Mouse (Mus musculus): ENCODE data around the gene Anks1b. TPM values are rescaled to one million over a fixed set of nuclear protein-coding genes. Genes with fewer than 3 reads are reported as not detected.

Gene Anks1b
- total and polyA plus RNA-seq, 3 experiments: not detected

DNA sequence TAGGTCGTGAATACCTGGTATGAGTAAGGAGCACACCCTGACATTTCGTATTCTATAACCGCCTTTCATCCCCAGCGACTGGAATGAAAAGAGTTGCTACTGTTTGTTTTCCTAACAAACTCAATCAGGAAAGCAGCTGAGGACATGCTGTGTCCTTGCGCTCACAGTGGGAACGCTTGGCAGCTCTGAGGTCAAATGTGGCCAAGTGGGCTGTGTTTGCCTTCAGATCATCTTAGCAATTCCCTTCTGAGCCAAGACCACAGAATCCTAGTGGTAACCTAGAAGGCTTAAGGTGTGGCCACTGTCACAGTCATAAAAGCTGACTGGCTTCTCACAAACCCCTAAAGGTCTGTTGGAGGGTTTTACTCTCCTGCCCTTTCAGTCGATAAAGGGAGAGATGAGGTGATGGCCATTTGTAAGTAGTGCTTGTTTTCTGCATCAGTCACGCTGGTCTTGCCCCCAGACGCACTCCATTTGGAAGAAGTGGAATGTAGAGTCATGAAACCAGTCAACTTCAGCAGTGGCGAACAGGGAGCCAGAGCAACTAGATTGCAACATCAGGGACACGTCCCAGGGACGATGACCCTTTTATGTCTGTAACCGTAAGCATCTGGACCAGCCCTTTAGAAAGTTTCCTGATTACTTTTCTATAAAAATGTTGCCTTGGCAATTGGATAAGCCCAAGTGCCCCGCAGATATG, 1068.8 kb downstream of the Anks1b start:
- TF ChIP-seq GABPA (IDR thresholded peaks at IDR 0.05; ENCODE audit: low read depth, low read length) (no peak), POLR2A (IDR thresholded peaks at IDR 0.05; ENCODE audit: control insufficient read depth in 1 of 2, insufficient read depth in 1 of 2, low read depth in 1 of 2, low read length in 2 of 2, poor library complexity in 1 of 2) (no peak), SMC3 (IDR thresholded peaks at IDR 0.05; ENCODE audit: low read depth, low read length) (no peak), BHLHE40 (IDR thresholded peaks at IDR 0.05; ENCODE audit: borderline replicate concordance, low read depth, low read length) (no peak), POLR2AphosphoS2 (IDR thresholded peaks at IDR 0.05; ENCODE audit: low read length) (no peak), MYB (IDR thresholded peaks at IDR 0.05; ENCODE audit: low read depth, low read length) (no peak), ZNF384 (IDR thresholded peaks at IDR 0.05; ENCODE audit: low read depth, low read length) (no peak), MAFK (IDR thresholded peaks at IDR 0.05; ENCODE audit: borderline replicate concordance, low read depth, low read length) (no peak), RCOR1 (IDR thresholded peaks at IDR 0.05; ENCODE audit: low read depth, low read length) (no peak), USF2 (IDR thresholded peaks at IDR 0.05; ENCODE audit: borderline replicate concordance in 1 of 2, insufficient read depth in 1 of 2, low read depth in 1 of 2, low read length in 2 of 2) (no peak), CTCF (IDR thresholded peaks at IDR 0.05 in 2 of 3, conservative IDR thresholded peaks at IDR 0.05 in 1 of 3; ENCODE audit: control insufficient read depth in 1 of 3, insufficient read depth in 1 of 3, low read depth in 2 of 3, low read length in 3 of 3, poor library complexity in 1 of 3, severe bottlenecking in 1 of 3) (no peak), ETS1 (IDR thresholded peaks at IDR 0.05; ENCODE audit: low read depth, low read length) (no peak), TAL1 (IDR thresholded peaks at IDR 0.05; ENCODE audit: low read length) (no peak), GATA1 (IDR thresholded peaks at IDR 0.05; ENCODE audit: low read depth, low read length) (no peak), ZKSCAN1 (IDR thresholded peaks at IDR 0.05; ENCODE audit: low read depth, low read length) (no peak), NRF1 (IDR thresholded peaks at IDR 0.05; ENCODE audit: insufficient read depth, low read depth, low read length, poor library complexity, severe bottlenecking) (no peak), MEF2A (IDR thresholded peaks at IDR 0.05; ENCODE audit: extremely low read depth, insufficient replicate concordance, low read depth, low read length, poor library complexity, severe bottlenecking) (no peak), TCF12 (IDR thresholded peaks at IDR 0.05; ENCODE audit: low read depth, low read length) (no peak)
- Histone ChIP-seq H3K79me2 (ENCODE audit: control insufficient read depth, insufficient read depth, low read length, poor library complexity) (no peaks in the 10 kb centered on the region), H3K4me3 (ENCODE audit: control insufficient read depth in 1 of 2, insufficient read depth in 1 of 2, low read depth in 2 of 2, low read length in 2 of 2) (no peak overlapping the region), H3K9me3 (replicated peaks; ENCODE audit: insufficient read depth, low read length) (no peaks in the 10 kb centered on the region), H3K27ac (ENCODE audit: control insufficient read depth, low read depth, low read length) (no peak overlapping the region), H3K4me1 (ENCODE audit: control insufficient read depth in 1 of 2, insufficient read depth in 2 of 2, low read length in 2 of 2) (no peaks in the 10 kb centered on the region), H3K36me3 (ENCODE audit: control insufficient read depth in 1 of 2, insufficient read depth in 2 of 2, low read length in 2 of 2) (no peaks in the 10 kb centered on the region), H3K9ac (ENCODE audit: control insufficient read depth, low read depth, low read length, poor library complexity, severe bottlenecking) (no peak overlapping the region), H3K27me3 (ENCODE audit: control insufficient read depth in 1 of 2, insufficient read depth in 2 of 2, low read length in 2 of 2) (peaks cover 0 to 2% of the 10 kb centered on the region in 2 experiments; a peak in 1 of 4 replicates)
- no peak for DNase-seq (ENCODE audit: low read depth, low spot score)

DNA sequence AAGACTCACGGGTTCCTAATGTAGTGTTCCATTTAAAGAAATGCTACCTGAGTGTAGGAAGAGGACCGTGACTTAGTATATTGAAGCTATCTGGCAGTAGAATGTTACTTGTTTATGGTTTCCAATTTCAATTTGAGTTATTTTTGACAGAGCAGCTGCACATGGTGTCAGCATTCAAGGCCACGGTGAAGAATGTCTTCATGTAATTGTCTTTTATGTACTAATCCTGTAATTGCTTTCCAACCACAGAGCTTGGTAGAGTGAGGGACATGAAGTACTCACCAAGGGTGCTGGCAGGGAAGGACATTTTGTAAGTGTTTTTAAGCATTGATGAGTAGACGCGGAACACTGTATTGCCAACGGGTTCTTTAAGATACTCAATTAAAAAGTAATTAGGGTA, 1073.7 kb downstream of the Anks1b start:
- no peak for DNase-seq (ENCODE audit: low read depth, low spot score)
- TF ChIP-seq HCFC1 (IDR thresholded peaks at IDR 0.05; ENCODE audit: low read depth, low read length): no peak
- TF ChIP-seq RCOR1 (IDR thresholded peaks at IDR 0.05; ENCODE audit: low read depth, low read length): no peak
- no peak for TF ChIP-seq ZMIZ1 (IDR thresholded peaks at IDR 0.05; ENCODE audit: low read depth, low read length)
- TF ChIP-seq MAZ (IDR thresholded peaks at IDR 0.05; ENCODE audit: low read depth, low read length): no peak
- TF ChIP-seq TCF12 (IDR thresholded peaks at IDR 0.05; ENCODE audit: low read depth, low read length): no peak
- TF ChIP-seq MAFK (IDR thresholded peaks at IDR 0.05; ENCODE audit: borderline replicate concordance, low read depth, low read length): no peak
- TF ChIP-seq MAX (IDR thresholded peaks at IDR 0.05; ENCODE audit: low read length): no peak
- no peak for TF ChIP-seq POLR2A (IDR thresholded peaks at IDR 0.05; ENCODE audit: control insufficient read depth in 1 of 2, insufficient read depth in 1 of 2, low read depth in 1 of 2, low read length in 2 of 2, poor library complexity in 1 of 2)
- no peak for TF ChIP-seq SMC3 (IDR thresholded peaks at IDR 0.05; ENCODE audit: low read depth, low read length)
- no peak for TF ChIP-seq MEF2A (IDR thresholded peaks at IDR 0.05; ENCODE audit: extremely low read depth, insufficient replicate concordance, low read depth, low read length, poor library complexity, severe bottlenecking)
- no peak for TF ChIP-seq ZKSCAN1 (IDR thresholded peaks at IDR 0.05; ENCODE audit: low read depth, low read length)
- TF ChIP-seq KAT2A (conservative IDR thresholded peaks at IDR 0.05; ENCODE audit: low read depth, low read length): no peak
- TF ChIP-seq ETS1 (IDR thresholded peaks at IDR 0.05; ENCODE audit: low read depth, low read length): no peak
- no peak for TF ChIP-seq NELFE (IDR thresholded peaks at IDR 0.05; ENCODE audit: low read depth, low read length)
- TF ChIP-seq EP300 (IDR thresholded peaks at IDR 0.05; ENCODE audit: low read depth in 1 of 2, low read length in 2 of 2): no peak
- no peak for TF ChIP-seq UBTF (IDR thresholded peaks at IDR 0.05; ENCODE audit: borderline replicate concordance, insufficient read depth, low read depth, low read length)
- Histone ChIP-seq H3K27me3 (ENCODE audit: control insufficient read depth in 1 of 2, insufficient read depth in 2 of 2, low read length in 2 of 2) (peaks cover 0 to 3% of the 10 kb centered on the region in 2 experiments; a peak in 1 of 4 replicates), H3K36me3 (ENCODE audit: control insufficient read depth in 1 of 2, insufficient read depth in 2 of 2, low read length in 2 of 2) (no peaks in the 10 kb centered on the region), H3K4me1 (ENCODE audit: control insufficient read depth in 1 of 2, insufficient read depth in 2 of 2, low read length in 2 of 2) (no peaks in the 10 kb centered on the region), H3K9me3 (replicated peaks; ENCODE audit: insufficient read depth, low read length) (no peaks in the 10 kb centered on the region), H3K4me3 (ENCODE audit: control insufficient read depth in 1 of 2, insufficient read depth in 1 of 2, low read depth in 2 of 2, low read length in 2 of 2) (no peak overlapping the region), H3K27ac (ENCODE audit: control insufficient read depth, low read depth, low read length) (no peak overlapping the region), H3K9ac (ENCODE audit: control insufficient read depth, low read depth, low read length, poor library complexity, severe bottlenecking) (no peak overlapping the region), H3K79me2 (ENCODE audit: control insufficient read depth, insufficient read depth, low read length, poor library complexity) (no peaks in the 10 kb centered on the region)
